Mouse (Mus musculus): ENCODE data around the gene Ttc13. TPM values are rescaled to one million over a fixed set of nuclear protein-coding genes. Genes with fewer than 3 reads are reported as not detected.

Gene Ttc13
- polyA plus RNA-seq, 1 experiment from 2014 or later, result 47.0 TPM

Other genes starting within 250 kb of the Ttc13 start
- 35.6 and 36.4 TPM in 2 replicates for gene Cog2, start 201.2 kb downstream of the Ttc13 start, polyA plus RNA-seq (2015; fragmentation: Nextera tagmentation; extraction: Ambion mirVana)
- gene Agt, start 152.3 kb downstream of the Ttc13 start, polyA plus RNA-seq (2015; fragmentation: Nextera tagmentation; extraction: Ambion mirVana), result 1.9 and 3.2 TPM in 2 replicates
- gene Capn9, start 145.9 kb downstream of the Ttc13 start, polyA plus RNA-seq (2015; fragmentation: Nextera tagmentation; extraction: Ambion mirVana), result 0.08 and 0.31 TPM in 2 replicates
- gene 2310022B05Rik, start 58.6 kb downstream of the Ttc13 start, polyA plus RNA-seq (2015; fragmentation: Nextera tagmentation; extraction: Ambion mirVana), result 28.4 and 32.3 TPM in 2 replicates
- gene Arv1, start 156 bp upstream of the Ttc13 start, polyA plus RNA-seq (2015; fragmentation: Nextera tagmentation; extraction: Ambion mirVana), result 25.2 and 28.1 TPM in 2 replicates
- gene Fam89a, start 29.8 kb upstream of the Ttc13 start, polyA plus RNA-seq (2015; fragmentation: Nextera tagmentation; extraction: Ambion mirVana), result 4.9 TPM in 2 replicates
- gene Trim67, start 71.1 kb upstream of the Ttc13 start, polyA plus RNA-seq (2015; fragmentation: Nextera tagmentation; extraction: Ambion mirVana), result 0.10 and 0.36 TPM in 2 replicates
- 101 and 114 TPM in 2 replicates for gene Gnpat, start 141.1 kb upstream of the Ttc13 start, polyA plus RNA-seq (2015; fragmentation: Nextera tagmentation; extraction: Ambion mirVana)
- gene 2810004N23Rik, start 141.1 kb upstream of the Ttc13 start, polyA plus RNA-seq (2015; fragmentation: Nextera tagmentation; extraction: Ambion mirVana), result 52.7 and 53.3 TPM in 2 replicates
- gene Exoc8, start 175.7 kb upstream of the Ttc13 start, polyA plus RNA-seq (2015; fragmentation: Nextera tagmentation; extraction: Ambion mirVana), result 7.6 and 9.0 TPM in 2 replicates
- 9.7 and 10.2 TPM in 2 replicates for gene Sprtn, start 175.9 kb upstream of the Ttc13 start, polyA plus RNA-seq (2015; fragmentation: Nextera tagmentation; extraction: Ambion mirVana)
- 10.9 and 11.1 TPM in 2 replicates for gene Egln1, start 227.3 kb upstream of the Ttc13 start, polyA plus RNA-seq (2015; fragmentation: Nextera tagmentation; extraction: Ambion mirVana)

Measured in kidney, embryonic 15.5 days (tissue).